Mouse (Mus musculus) testis, adult 2 months (tissue): ENCODE results near the gene Rptor.

Experiments
- CTCF ChIP-seq: fragments of 200-500 bp; IDR thresholded peaks from 2 replicates; pipeline ENCODE4 v1.5.1; 2012; ENCODE audit warnings: low read depth, mild to moderate bottlenecking, inconsistent platforms, low read length, moderate library complexity; ENCODE audit not compliant: control insufficient read depth, insufficient read depth, insufficient replicate concordance
- POLR2A ChIP-seq: fragments of 200-500 bp; IDR thresholded peaks from 2 replicates; pipeline ENCODE4 v1.6.1; 2012; ENCODE audit warnings: low read depth, mild to moderate bottlenecking, inconsistent platforms, low read length, moderate library complexity; ENCODE audit not compliant: control insufficient read depth

GRCm38 (mm10) chr11:119836326-119836725 is 233.6 kb downstream of the Rptor start:
- TF ChIP-seq CTCF: no peak
- TF ChIP-seq POLR2A: no peak
